In the genomic region with DNA sequence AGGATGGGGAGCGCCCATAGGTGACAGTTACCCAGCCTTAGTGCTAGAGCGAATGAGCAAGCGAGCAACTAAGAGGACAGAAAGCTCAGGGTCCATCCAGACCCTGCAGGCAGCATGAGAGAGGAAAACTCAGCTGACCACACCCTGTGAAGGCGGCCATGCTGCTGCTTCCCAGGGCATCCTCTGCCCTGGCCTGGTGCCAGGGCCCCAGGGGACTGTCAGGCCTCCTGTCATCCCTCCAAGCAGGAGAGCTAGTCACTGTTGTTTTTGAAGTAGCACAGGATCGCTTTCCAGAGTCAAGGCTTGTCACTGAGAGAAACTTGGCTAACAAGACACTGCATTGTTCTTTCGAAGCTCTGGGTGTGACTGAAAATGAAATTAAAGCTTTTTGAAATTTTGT, we compare ENCODE assay signal across 16 mouse cellular contexts. TPM values are rescaled to one million over a fixed set of nuclear protein-coding genes. Genes with fewer than 3 reads are reported as not detected.
DNase-seq lines count a peak whose midpoint lies in the region; ATAC-seq and TF ChIP-seq lines count a peak whose summit lies in the region.
"Had no signal": no experiment of that assay in that cellular context is flagged by ENCODE, and none has a peak within 500 bp of the region (broad histone marks: within the 10 kb centered on the region; RNA-seq: fewer than 3 reads in every experiment).

No protein-coding gene starts in this region.

- no peaks in the 10 kb centered on the region for H3K9me3 ChIP-seq in liver, postnatal 0 days (ENCODE audit: low read length)
- no peaks in the 10 kb centered on the region for H3K9me3 ChIP-seq in liver, embryonic 11.5 days (ENCODE audit: control insufficient read depth, low read length)
- H3K9me3 ChIP-seq: G1E; intestine, embryonic 15.5 days; limb, embryonic 15.5 days had no signal

- H3K9ac ChIP-seq in liver, postnatal 0 days (replicated peaks), result no peak overlapping the region
- no peak overlapping the region for H3K9ac ChIP-seq in liver, embryonic 11.5 days (ENCODE audit: low read depth, low read length)
- H3K9ac ChIP-seq: intestine, embryonic 15.5 days; limb, embryonic 15.5 days had no signal

- H3K4me2 ChIP-seq in liver, postnatal 0 days (ENCODE audit: low read depth, low read length), result no peak overlapping the region
- H3K4me2 ChIP-seq in liver, embryonic 11.5 days, result no peak overlapping the region
- H3K4me2 ChIP-seq: intestine, embryonic 15.5 days; limb, embryonic 15.5 days had no signal

- peaks cover 36% of the 10 kb centered on the region for H3K4me1 ChIP-seq in liver, postnatal 0 days (ENCODE audit: insufficient read depth)
- 0 out of 2 replicates have a peak, but pooled peaks cover 3% of the 10 kb centered on the region for H3K4me1 ChIP-seq in liver, embryonic 11.5 days (replicated peaks; ENCODE audit: control insufficient read depth, insufficient read depth, low read length)

- TF ChIP-seq CTCF in gastrocnemius, adult 2 months (IDR thresholded peaks at IDR 0.05), result no peak
- TF ChIP-seq CTCF in liver, postnatal 0 days (IDR thresholded peaks at IDR 0.05; ENCODE audit: low read depth), result no peak

- intact Hi-C loops in gastrocnemius, adult 2 months (cut with DNase I), result no loop called here
- intact Hi-C loops in gastrocnemius, postnatal 36 days (cut with DNase I), result no loop called here

- no peaks in the 10 kb centered on the region for H3K27me3 ChIP-seq in liver, postnatal 0 days (ENCODE audit: insufficient read depth, low read length)
- H3K27me3 ChIP-seq in liver, embryonic 11.5 days (replicated peaks; ENCODE audit: control insufficient read depth, insufficient read depth, low read length), result no peaks in the 10 kb centered on the region
- H3K27me3 ChIP-seq: intestine, embryonic 15.5 days; limb, embryonic 15.5 days had no signal

- no peak for DNase-seq in gastrocnemius, adult 2 months
- DNase-seq in gastrocnemius, postnatal 36 days, result no peak
- DNase-seq in liver, postnatal 0 days, result no peak
- DNase-seq in liver, embryonic 11.5 days (ENCODE audit: low spot score), result no peak
- DNase-seq in adrenal gland, postnatal 25 days, result peak; percentile 35
- DNase-seq in heart, postnatal 4 days, result peak; percentile 52
- DNase-seq in thymus, postnatal 25 days, result no peak
- DNase-seq: cerebellum, postnatal 10 days; right cerebral cortex, postnatal 25 days had no signal

- peak overlapping the region; percentile 49 for H3K27ac ChIP-seq in gastrocnemius, adult 2 months
- peak overlapping the region; percentile 16; the same call in 1 of the 2 replicates for H3K27ac ChIP-seq in liver, postnatal 0 days (ENCODE audit: low read depth)
- no peak overlapping the region for H3K27ac ChIP-seq in liver, embryonic 11.5 days (ENCODE audit: low read depth, low read length)
- H3K27ac ChIP-seq: intestine, embryonic 15.5 days; limb, embryonic 15.5 days had no signal

- ATAC-seq in liver, postnatal 0 days, result no peak
- ATAC-seq in liver, embryonic 11.5 days (replicated peaks; ENCODE audit: low FRiP score), result no peak
- ATAC-seq in activated CD4-positive, CD25-positive, alpha-beta regulatory T cell, adult 4 months, result no peak
- ATAC-seq: intestine, embryonic 15.5 days had no signal

- TF ChIP-seq EP300 in liver, postnatal 0 days (IDR thresholded peaks at IDR 0.05; ENCODE audit: low read depth), result no peak

- 74% methylated on average over 6 of the region's 6 CpGs for WGBS in liver, postnatal 0 days (ENCODE audit: insufficient replicate concordance)
- 90% methylated on average over 6 of the region's 6 CpGs for WGBS in liver, embryonic 11.5 days

- H3K4me3 ChIP-seq in gastrocnemius, adult 2 months, result no peak overlapping the region
- no peak overlapping the region for H3K4me3 ChIP-seq in liver, postnatal 0 days (ENCODE audit: low read depth, low read length)
- no peak overlapping the region for H3K4me3 ChIP-seq in liver, embryonic 11.5 days (ENCODE audit: low read depth, low read length)
- H3K4me3 ChIP-seq: intestine, embryonic 15.5 days; limb, embryonic 15.5 days had no signal

- H3K36me3 ChIP-seq in liver, postnatal 0 days (replicated peaks; ENCODE audit: insufficient read depth, low read length), result peaks cover 58% of the 10 kb centered on the region
- peaks cover 33% of the 10 kb centered on the region for H3K36me3 ChIP-seq in liver, embryonic 11.5 days (ENCODE audit: control insufficient read depth, insufficient read depth, low read length)

RNA-seq across cellular contexts. Expression of gene Ube2g2, which starts 16.9 kb away (rescaled TPM):
- total RNA-seq in gastrocnemius, adult 2 months (2021), result 10 to 100 TPM; 95.4 to 100.0 TPM
- total RNA-seq in gastrocnemius, postnatal 36 days (2021), result 10 to 100 TPM; 80.7 to 86.5 TPM
- 37.4 and 40.4 TPM in 2 replicates for polyA plus RNA-seq in liver, postnatal 0 days (2015; fragmentation: Nextera tagmentation; extraction: Ambion mirVana)
- polyA plus RNA-seq in liver, embryonic 11.5 days (2014; fragmentation: Nextera tagmentation; extraction: Ambion mirVana), result 62.1 and 67.9 TPM in 2 replicates
- total RNA-seq in adrenal gland, postnatal 25 days (2021), result 45.4 and 45.5 TPM in 2 replicates
- 10 to 100 TPM; 56.1 to 63.8 TPM for total RNA-seq in heart, postnatal 4 days (2021)
- polyA plus RNA-seq in activated CD4-positive, CD25-positive, alpha-beta regulatory T cell, adult 4 months (2017; shearing (Covaris generic)), result 10 to 100 TPM; 36.5 to 39.3 TPM

RNA-seq across cellular contexts. Expression of gene Gm49325, which starts 33.0 kb away (rescaled TPM):
- total RNA-seq in gastrocnemius, adult 2 months (2021), result 1 to 10 TPM; 8.4 to 8.6 TPM
- 1 to 10 TPM; 7.5 to 8.6 TPM for total RNA-seq in gastrocnemius, postnatal 36 days (2021)
- polyA plus RNA-seq in liver, postnatal 0 days (2015; fragmentation: Nextera tagmentation; extraction: Ambion mirVana), result 8.4 and 13.3 TPM in 2 replicates
- 1.8 and 4.5 TPM in 2 replicates for polyA plus RNA-seq in liver, embryonic 11.5 days (2014; fragmentation: Nextera tagmentation; extraction: Ambion mirVana)
- total RNA-seq in adrenal gland, postnatal 25 days (2021), result 20.9 TPM in 1 of 2 replicates, not detected in the other
- total RNA-seq in heart, postnatal 4 days (2021), result 10 to 100 TPM; 15.9 to 20.8 TPM
- 1 to 10 TPM in 1 of 2 experiments, not detected in 1; 6.5 TPM for polyA plus RNA-seq in activated CD4-positive, CD25-positive, alpha-beta regulatory T cell, adult 4 months (2017; shearing (Covaris generic))
- total RNA-seq: G1E; hematopoietic stem cell, adult 5-6 weeks had no signal
- polyA plus RNA-seq: G1E had no signal

RNA-seq across cellular contexts. Expression of gene Sumo3, which starts 33.1 kb away (rescaled TPM):
- total RNA-seq in gastrocnemius, adult 2 months (2021), result 10 to 100 TPM; 43.5 to 44.5 TPM
- 10 to 100 TPM; 33.3 to 40.1 TPM for total RNA-seq in gastrocnemius, postnatal 36 days (2021)
- polyA plus RNA-seq in liver, postnatal 0 days (2015; fragmentation: Nextera tagmentation; extraction: Ambion mirVana), result 105 and 111 TPM in 2 replicates
- polyA plus RNA-seq in liver, embryonic 11.5 days (2014; fragmentation: Nextera tagmentation; extraction: Ambion mirVana), result 249 and 271 TPM in 2 replicates
- 104 and 117 TPM in 2 replicates for total RNA-seq in adrenal gland, postnatal 25 days (2021)
- total RNA-seq in heart, postnatal 4 days (2021), result 10 to 100 TPM; 90.9 to 97.9 TPM
- 10 to 100 TPM; 75.5 to 83.8 TPM for polyA plus RNA-seq in activated CD4-positive, CD25-positive, alpha-beta regulatory T cell, adult 4 months (2017; shearing (Covaris generic))

RNA-seq across cellular contexts. Expression of gene Tspear, which starts 47.4 kb away (rescaled TPM):
- total RNA-seq in gastrocnemius, adult 2 months (2021), result not detected
- not detected for total RNA-seq in gastrocnemius, postnatal 36 days (2021)
- 0.06 TPM in 1 of 2 replicates, not detected in the other for polyA plus RNA-seq in liver, postnatal 0 days (2015; fragmentation: Nextera tagmentation; extraction: Ambion mirVana)
- polyA plus RNA-seq in liver, embryonic 11.5 days (2014; fragmentation: Nextera tagmentation; extraction: Ambion mirVana), result 0.16 TPM in 1 of 2 replicates, not detected in the other
- 0.39 and 0.86 TPM in 2 replicates for total RNA-seq in adrenal gland, postnatal 25 days (2021)
- not detected for total RNA-seq in heart, postnatal 4 days (2021)
- under 1 TPM; 0.38 to 0.40 TPM for polyA plus RNA-seq in activated CD4-positive, CD25-positive, alpha-beta regulatory T cell, adult 4 months (2017; shearing (Covaris generic))
- total RNA-seq: G1E had no signal
- polyA plus RNA-seq: G1E had no signal

RNA-seq across cellular contexts. Expression of gene Gm19402, which starts 51.6 kb away (rescaled TPM):
- total RNA-seq in gastrocnemius, adult 2 months (2021), result not detected
- not detected for total RNA-seq in gastrocnemius, postnatal 36 days (2021)
- polyA plus RNA-seq in liver, postnatal 0 days (2015; fragmentation: Nextera tagmentation; extraction: Ambion mirVana), result not detected in 2 replicates
- polyA plus RNA-seq in liver, embryonic 11.5 days (2014; fragmentation: Nextera tagmentation; extraction: Ambion mirVana), result not detected in 2 replicates
- total RNA-seq in adrenal gland, postnatal 25 days (2021), result not detected in 2 replicates
- total RNA-seq in heart, postnatal 4 days (2021), result not detected
- not detected for polyA plus RNA-seq in activated CD4-positive, CD25-positive, alpha-beta regulatory T cell, adult 4 months (2017; shearing (Covaris generic))
- total RNA-seq: G1E; hematopoietic stem cell, adult 5-6 weeks had no signal
- polyA plus RNA-seq: G1E; intestine, embryonic 15.5 days; limb, embryonic 15.5 days; lung, embryonic 16.5 days; thymus, postnatal 0 days had no signal

Comparison
In these comparisons a context has a peak if more than half of its experiments do, and no peak if none do; other contexts are left out.
1. DNase-seq: peak in adrenal gland, postnatal 25 days (single experiment) and heart, postnatal 4 days (single experiment); none in gastrocnemius, adult 2 months (single experiment), gastrocnemius, postnatal 36 days (0 of 2), liver, postnatal 0 days (single experiment), liver, embryonic 11.5 days (single experiment) and thymus, postnatal 25 days (single experiment).